ENCODE assay signal across 8 mouse cellular contexts in the genomic region with DNA sequence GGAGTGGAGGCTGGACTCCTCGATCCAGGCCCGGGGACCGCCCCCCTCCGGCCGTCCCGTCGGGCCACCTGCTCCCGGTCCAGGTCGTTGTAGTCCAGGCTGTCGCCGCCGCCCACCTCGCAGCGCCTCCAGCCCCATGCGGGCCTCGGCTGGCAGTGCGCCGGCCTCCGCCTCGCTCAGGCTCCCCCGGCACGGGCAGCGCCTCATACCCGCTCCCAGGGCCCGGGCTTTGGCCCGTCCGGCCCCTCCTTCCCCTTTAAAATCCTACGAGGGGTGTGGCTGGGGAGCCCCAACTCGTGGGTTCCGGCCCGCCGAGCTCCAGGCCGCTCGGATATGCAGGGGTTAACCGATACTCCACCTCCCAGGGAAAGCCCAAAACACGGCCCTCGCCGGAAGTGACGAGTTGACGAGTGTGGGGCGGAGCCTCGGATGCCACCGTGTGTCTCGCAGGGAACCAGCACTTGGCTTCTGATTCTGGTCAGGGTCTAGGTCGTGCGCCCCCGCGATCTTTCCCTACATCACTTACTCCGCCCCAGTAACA. TPM values are rescaled to one million over a fixed set of nuclear protein-coding genes. Genes with fewer than 3 reads are reported as not detected.
DNase-seq lines count a peak whose midpoint lies in the region; ATAC-seq and TF ChIP-seq lines count a peak whose summit lies in the region.

A gene (minus strand): TSS at position 381 of the 541 bp plus-strand sequence.

- peak within 1 kb of the TSS; percentile 83 for H3ac ChIP-seq in C2C12 (ENCODE audit: control insufficient read depth, insufficient read length, low read depth)
- peak within 1 kb of the TSS; percentile 80 for H3ac ChIP-seq in myocyte (ENCODE audit: control insufficient read depth, insufficient read length)

- H3K4me2 ChIP-seq in heart, embryonic 11.5 days: peak within 1 kb of the TSS; percentile 75
- peak within 1 kb of the TSS; percentile 82 for H3K4me2 ChIP-seq in kidney, embryonic 16.5 days (replicated peaks; ENCODE audit: low read depth, low read length)
- H3K4me2 ChIP-seq in myocyte (ENCODE audit: low read depth): peak within 1 kb of the TSS; percentile 95

- peak within 1 kb of the TSS; percentile 48 for H3K4me3 ChIP-seq in C2C12 (ENCODE audit: insufficient read depth, poor library complexity, severe bottlenecking)
- H3K4me3 ChIP-seq in erythroblast, embryonic 14.5 days (replicated peaks): peak within 1 kb of the TSS; percentile 87
- peak within 1 kb of the TSS; percentile 69 for H3K4me3 ChIP-seq in heart, embryonic 11.5 days (ENCODE audit: low read depth, low read length)
- peak within 1 kb of the TSS; percentile 91 for H3K4me3 ChIP-seq in kidney, embryonic 16.5 days (ENCODE audit: low read length)
- peak within 1 kb of the TSS; percentile 73 for H3K4me3 ChIP-seq in liver, adult 2 months (ENCODE audit: insufficient read depth, low read depth, low read length)
- peak within 1 kb of the TSS; percentile 67 for H3K4me3 ChIP-seq in myocyte

- peaks cover 5% of the 10 kb centered on the region for H3K79me3 ChIP-seq in C2C12 (ENCODE audit: low read depth)

- peak within 1 kb of the TSS; percentile 81 for H3K27ac ChIP-seq in heart, embryonic 11.5 days (ENCODE audit: low read depth, low read length)
- H3K27ac ChIP-seq in kidney, embryonic 16.5 days (ENCODE audit: low read length): peak within 1 kb of the TSS; percentile 92
- H3K27ac ChIP-seq in liver, adult 2 months (replicated peaks; ENCODE audit: insufficient read depth, low read depth, low read length): peak within 1 kb of the TSS; percentile 89

- H3K79me2 ChIP-seq in C2C12 (ENCODE audit: control insufficient read depth, insufficient read depth): peaks cover 25% of the 10 kb centered on the region
- H3K79me2 ChIP-seq in liver, adult 2 months (ENCODE audit: control insufficient read depth, insufficient read depth, low read length): peaks cover 34% of the 10 kb centered on the region
- H3K79me2 ChIP-seq in myocyte (ENCODE audit: control insufficient read depth, insufficient read depth): peaks cover 35% of the 10 kb centered on the region

- peak within 1 kb of the TSS; percentile 82 for H3K9ac ChIP-seq in heart, embryonic 11.5 days (ENCODE audit: low read depth, low read length)
- H3K9ac ChIP-seq in kidney, embryonic 16.5 days (replicated peaks; ENCODE audit: low read length): peak within 1 kb of the TSS; percentile 92
- H3K9ac ChIP-seq in liver, adult 2 months (ENCODE audit: low read depth, low read length): peak within 1 kb of the TSS; percentile 86

- H3K36me3 ChIP-seq in C2C12 (ENCODE audit: control insufficient read depth, insufficient read depth): no peaks in the 10 kb centered on the region
- peaks cover 6% of the 10 kb centered on the region for H3K36me3 ChIP-seq in erythroblast, embryonic 14.5 days (ENCODE audit: control insufficient read depth)
- no peaks in the 10 kb centered on the region; the same call in 1 of the 2 replicates for H3K36me3 ChIP-seq in heart, embryonic 11.5 days (ENCODE audit: control insufficient read depth, insufficient read depth, low read length)
- H3K36me3 ChIP-seq in kidney, embryonic 16.5 days (ENCODE audit: insufficient read depth, low read length): no peaks in the 10 kb centered on the region
- H3K36me3 ChIP-seq in liver, adult 2 months (ENCODE audit: control insufficient read depth, insufficient read depth, low read length): no peaks in the 10 kb centered on the region
- no peaks in the 10 kb centered on the region for H3K36me3 ChIP-seq in myocyte (ENCODE audit: control insufficient read depth, insufficient read depth)
- no peaks in the 10 kb centered on the region for H3K36me3 ChIP-seq in splenic B cell, adult 2 months (ENCODE audit: control insufficient read depth, insufficient read depth, low read length, poor library complexity, severe bottlenecking)

- no peaks in the 10 kb centered on the region for H3K27me3 ChIP-seq in C2C12 (ENCODE audit: control insufficient read depth, insufficient read depth, insufficient read length)
- no peaks in the 10 kb centered on the region for H3K27me3 ChIP-seq in erythroblast, embryonic 14.5 days (ENCODE audit: control insufficient read depth)
- no peaks in the 10 kb centered on the region for H3K27me3 ChIP-seq in heart, embryonic 11.5 days (ENCODE audit: control insufficient read depth, insufficient read depth, low read length)
- H3K27me3 ChIP-seq in kidney, embryonic 16.5 days (ENCODE audit: insufficient read depth, low read length): no peaks in the 10 kb centered on the region
- H3K27me3 ChIP-seq in liver, adult 2 months (ENCODE audit: control insufficient read depth, insufficient read depth, low read length): no peaks in the 10 kb centered on the region
- H3K27me3 ChIP-seq in myocyte (ENCODE audit: control insufficient read depth, insufficient read depth, insufficient read length): no peaks in the 10 kb centered on the region
- H3K27me3 ChIP-seq in splenic B cell, adult 2 months (ENCODE audit: control insufficient read depth, insufficient read depth, low read length, poor library complexity, severe bottlenecking): no peaks in the 10 kb centered on the region

- ATAC-seq in heart, embryonic 11.5 days (replicated peaks; ENCODE audit: insufficient number of reproducible peaks, low FRiP score, low TSS enrichment): peak; percentile 82
- peak; percentile 84 for ATAC-seq in kidney, embryonic 16.5 days (ENCODE audit: low FRiP score, low TSS enrichment)

- peak; percentile 97 for DNase-seq in brain, embryonic 14.5 days (ENCODE audit: low read depth)
- DNase-seq in liver, adult 2 months (ENCODE audit: extremely low read depth, low read depth, low spot score): peak; percentile 90
- DNase-seq in splenic B cell, adult 2 months (ENCODE audit: low read depth, low spot score): peak; percentile 95

- peak; percentile 37; the same call in 1 of the 2 replicates for TF ChIP-seq POLR2A in brain, embryonic 14.5 days (IDR thresholded peaks at IDR 0.05; ENCODE audit: borderline replicate concordance, extremely low read depth, insufficient read depth, insufficient read length, poor library complexity, severe bottlenecking)
- TF ChIP-seq POLR2A in liver, adult 2 months (IDR thresholded peaks at IDR 0.05; ENCODE audit: extremely low read depth, insufficient read depth, low read length): peak; percentile 86
- peak; percentile 94 for TF ChIP-seq POLR2A in myocyte (IDR thresholded peaks at IDR 0.05; ENCODE audit: insufficient read length, low read depth)

- WGBS in heart, embryonic 11.5 days (ENCODE audit: insufficient replicate concordance): under 1% methylated on average over 49 of the region's 49 CpGs
- under 1% methylated on average over 49 of the region's 49 CpGs for WGBS in kidney, embryonic 16.5 days
- WGBS in liver, adult 2 months: 1% methylated on average over 48 of the region's 49 CpGs

- peaks cover 75% of the 10 kb centered on the region for H3K4me1 ChIP-seq in erythroblast, embryonic 14.5 days (ENCODE audit: control insufficient read depth)
- peaks cover 29% of the 10 kb centered on the region for H3K4me1 ChIP-seq in heart, embryonic 11.5 days (ENCODE audit: control insufficient read depth, insufficient read depth, low read length)
- peaks cover 47% of the 10 kb centered on the region for H3K4me1 ChIP-seq in kidney, embryonic 16.5 days (ENCODE audit: insufficient read depth, low read length)
- peaks cover 27% of the 10 kb centered on the region for H3K4me1 ChIP-seq in liver, adult 2 months (ENCODE audit: control insufficient read depth, insufficient read depth, low read length)

- no peak for TF ChIP-seq CTCF in C2C12 (IDR thresholded peaks at IDR 0.05; ENCODE audit: control insufficient read depth, insufficient read depth, insufficient read length)
- no peak for TF ChIP-seq CTCF in brain, embryonic 14.5 days (IDR thresholded peaks at IDR 0.05; ENCODE audit: borderline replicate concordance, extremely low read depth, insufficient read depth, insufficient read length)
- TF ChIP-seq CTCF in liver, adult 2 months (IDR thresholded peaks at IDR 0.05; ENCODE audit: low read depth, low read length): no peak

- no peaks in the 10 kb centered on the region for H3K9me3 ChIP-seq in erythroblast, embryonic 14.5 days (ENCODE audit: control insufficient read depth, low read length)
- H3K9me3 ChIP-seq in heart, embryonic 11.5 days (replicated peaks; ENCODE audit: control insufficient read depth, low read length): no peaks in the 10 kb centered on the region
- H3K9me3 ChIP-seq in kidney, embryonic 16.5 days (ENCODE audit: low read length): no peaks in the 10 kb centered on the region

TF ChIP-seq in C2C12, 6 proteins besides CTCF, POLR2A, EP300 and RAD21:
- no peak for TF ChIP-seq MYOG (IDR thresholded peaks at IDR 0.05; ENCODE audit: control insufficient read depth, extremely low read depth, insufficient read length)
- TF ChIP-seq FOSL1 (IDR thresholded peaks at IDR 0.05; ENCODE audit: insufficient read depth, low read length, poor library complexity, severe bottlenecking): no peak
- TF ChIP-seq MAX (IDR thresholded peaks at IDR 0.05): peak; percentile 41
- no peak for TF ChIP-seq USF1 (IDR thresholded peaks at IDR 0.05; ENCODE audit: low read depth)
- TF ChIP-seq MYOD1 (IDR thresholded peaks at IDR 0.05; ENCODE audit: control insufficient read depth, insufficient read length, low read depth): no peak

TF ChIP-seq in myocyte, 11 proteins besides CTCF, POLR2A, EP300 and RAD21:
- TF ChIP-seq MYOG (IDR thresholded peaks at IDR 0.05; ENCODE audit: control insufficient read depth in 1 of 3, insufficient read depth in 1 of 3, insufficient read length in 2 of 3, low read depth in 2 of 3): peak in 2 of 3 experiments; percentile 18 to 49
- peak in 1 of 3 experiments; percentile 46 for TF ChIP-seq MYOD1 (IDR thresholded peaks at IDR 0.05; ENCODE audit: control insufficient read depth in 1 of 3, insufficient read length in 2 of 3, low read depth in 2 of 3)
- no peak for TF ChIP-seq USF1 (IDR thresholded peaks at IDR 0.05; ENCODE audit: low read depth)
- TF ChIP-seq REST (IDR thresholded peaks at IDR 0.05; ENCODE audit: insufficient read depth, insufficient read length): no peak
- TF ChIP-seq POLR2AphosphoS2 (IDR thresholded peaks at IDR 0.05; ENCODE audit: insufficient read length, low read depth): peak; percentile 96
TF ChIP-seq in myocyte: peak in this region for 3.

RNA-seq across cellular contexts. Expression of the gene that starts here (rescaled TPM):
- polyA plus RNA-seq in C2C12 (2012; fragmentation: generic; extraction: Trizol) (5.7 TPM), myocyte (2012; fragmentation: generic; extraction: Trizol) (7.1 TPM)
- polyA plus RNA-seq in brain, embryonic 14.5 days (2012; rRNA removed): 15.3 and 15.9 TPM in 2 replicates
- polyA plus RNA-seq in erythroblast, embryonic 14.5 days (2012): 0.12 TPM in 2 replicates
- polyA plus RNA-seq in heart, embryonic 11.5 days (2014; fragmentation: Nextera tagmentation; extraction: Ambion mirVana): 2.8 and 3.2 TPM in 2 replicates
- 5.5 and 6.4 TPM in 2 replicates for polyA plus RNA-seq in kidney, embryonic 16.5 days (2015; fragmentation: Nextera tagmentation; extraction: Ambion mirVana)
- total RNA-seq in liver, adult 2 months (2014; rRNA removed): 3.5 and 6.0 TPM in 2 replicates
- polyA plus RNA-seq in liver, adult 2 months (2012; rRNA removed): 4.0 and 5.8 TPM in 2 replicates

Comparison
In these comparisons a context has a peak if more than half of its experiments do, and no peak if none do; other contexts are left out.
1. Peak in every context shown above with its lines: DNase-seq, ATAC-seq, H3K4me3 ChIP-seq and H3K27ac ChIP-seq.
2. POLR2A ChIP-seq: peak in every context shown above with its lines; median percentile 94 in myocyte; 86 in liver, adult 2 months; 37 in brain, embryonic 14.5 days.